Mouse (Mus musculus) midbrain, postnatal 0 days (tissue): Measurements from ENCODE around the gene Tktl2. TPM values are rescaled to one million over a fixed set of nuclear protein-coding genes. Genes with fewer than 3 reads are reported as not detected.

Experiments
- ATAC-seq: fragments of 200-750 bp; cut with Nextera tagmentation; 2 replicates; pipeline ENCODE4 v1.8.0; 2017; ENCODE audit warnings: moderate number of reproducible peaks, mild to moderate bottlenecking, moderate TSS enrichment, moderate library complexity; ENCODE audit not compliant: low FRiP score
- DNase-seq: peaks from one replicate; pipeline ENCODE4 v3.0.0-alpha.2; 2015; ENCODE audit warnings: low spot score
- H3K27ac ChIP-seq: fragments of 300-500 bp; sonication (generic); 2 replicates; pipeline ENCODE4 v1.5.1; 2014; ENCODE audit warnings: low read depth, mild to moderate bottlenecking, low read length, mixed read lengths
- H3K27me3 ChIP-seq: fragments of 300-500 bp; sonication (generic); 2 replicates; pipeline ENCODE4 v1.6.1; 2014; ENCODE audit warnings: low read length, control low read depth, mixed read lengths; ENCODE audit not compliant: insufficient read depth
- H3K36me3 ChIP-seq: fragments of 300-500 bp; sonication (generic); 2 replicates; pipeline ENCODE4 v1.6.1; 2014; ENCODE audit warnings: low read length, control low read depth, mixed read lengths; ENCODE audit not compliant: insufficient read depth
- H3K4me1 ChIP-seq: fragments of 300-500 bp; sonication (generic); 2 replicates; pipeline ENCODE4 v1.6.1; 2014; ENCODE audit warnings: mild to moderate bottlenecking, control low read depth, antibody characterized with exemption, low read length, mixed read lengths; ENCODE audit not compliant: insufficient read depth
- H3K4me2 ChIP-seq: fragments of 300-500 bp; sonication (generic); 2 replicates; pipeline ENCODE4 v1.6.1; 2014; ENCODE audit warnings: low read depth, mild to moderate bottlenecking, low read length, mixed read lengths; ENCODE audit not compliant: poor library complexity, severe bottlenecking
- H3K4me3 ChIP-seq: fragments of 300-500 bp; sonication (generic); 2 replicates; pipeline ENCODE4 v1.5.1; 2014; ENCODE audit warnings: low read depth, mild to moderate bottlenecking, low read length, moderate library complexity
- H3K9ac ChIP-seq: fragments of 300-500 bp; sonication (generic); replicated peaks from 2 replicates; pipeline ENCODE4 v1.6.1; 2014; ENCODE audit warnings: mild to moderate bottlenecking, low read length, moderate library complexity, mixed read lengths; ENCODE audit not compliant: poor library complexity, severe bottlenecking
- H3K9me3 ChIP-seq: fragments of 300-500 bp; sonication (generic); 2 replicates; pipeline ENCODE4 v1.6.1; 2016; ENCODE audit warnings: low read length, control low read depth
- CTCF ChIP-seq: IDR thresholded peaks from 2 replicates; pipeline ENCODE4 v1.5.1; 2016; ENCODE audit warnings: antibody characterized with exemption, mild to moderate bottlenecking
- WGBS: fragments of 180-500 bp; shearing (Covaris S2); extraction: QIAGEN DNeasy Blood & Tissue Kit; methylation state at CpG from one replicate; pipeline ENCODE4 v1.1.7; 2014; 5-methylcytosine and 5-hydroxymethylcytosine counted together
- polyA plus RNA-seq: library from polyadenylated mRNA; unstranded; fragments of >200 nt; fragmentation: Nextera tagmentation; extraction: Ambion mirVana; gene quantifications from 2 replicates; pipeline ENCODE4 v1.2.1, GENCODE M21; 2015
- total RNA-seq: library from RNA; depleted of rRNA; stranded (reverse); fragments of >200 nt; gene quantifications from 2 replicates; pipeline ENCODE4 v1.2.3, GENCODE M21; 2014

Gene Tktl2
- total and polyA plus RNA-seq, 2 experiments from 2014 or later = under 0.01 to 0.05 TPM

- TF ChIP-seq CTCF = no peak
- H3K9me3 ChIP-seq = no peaks in the 10 kb centered on the region
- H3K4me1 ChIP-seq = no peaks in the 10 kb centered on the region
- no peak overlapping the region for H3K27ac ChIP-seq
- WGBS = 79% methylated on average over 2 of the region's 2 CpGs
- no peak overlapping the region for H3K4me2 ChIP-seq
- DNase-seq = no peak
- ATAC-seq = no peak
- H3K27me3 ChIP-seq = peaks cover 3% of the 10 kb centered on the region; the same call in 1 of the 2 replicates
- no peak overlapping the region for H3K4me3 ChIP-seq
- H3K36me3 ChIP-seq = no peaks in the 10 kb centered on the region
- H3K9ac ChIP-seq = no peak overlapping the region
Observed at GRCm38 (mm10) chr8:66494496-66494895, 17.1 kb upstream of the Tktl2 start.

GRCm38 (mm10) chr8:66495726-66496125, 15.8 kb upstream of the Tktl2 start:
- DNase-seq = peak; percentile 71
- no peaks in the 10 kb centered on the region for H3K4me1 ChIP-seq
- 8% methylated on average over 8 of the region's 8 CpGs for WGBS
- peak; percentile 85 for TF ChIP-seq CTCF
- H3K4me3 ChIP-seq = no peak overlapping the region
- no peak overlapping the region for H3K27ac ChIP-seq
- no peak overlapping the region for H3K9ac ChIP-seq
- H3K9me3 ChIP-seq = no peaks in the 10 kb centered on the region
- peaks cover 3% of the 10 kb centered on the region; the same call in 1 of the 2 replicates for H3K27me3 ChIP-seq
- ATAC-seq = peak; percentile 76
- no peaks in the 10 kb centered on the region for H3K36me3 ChIP-seq
- H3K4me2 ChIP-seq = no peak overlapping the region

GRCm38 (mm10) chr8:66496998-66497577, 14.5 kb upstream of the Tktl2 start:
- Histone ChIP-seq H3K9me3 (no peaks in the 10 kb centered on the region), H3K4me2 (no peak overlapping the region), H3K36me3 (no peaks in the 10 kb centered on the region), H3K4me3 (no peak overlapping the region), H3K4me1 (no peaks in the 10 kb centered on the region), H3K9ac (no peak overlapping the region), H3K27ac (no peak overlapping the region), H3K27me3 (0 out of 2 replicates have a peak, but pooled peaks cover 3% of the 10 kb centered on the region)
- DNase-seq (peak; percentile 81), ATAC-seq (peak; percentile 42; the same call in 1 of the 2 replicates)
- WGBS = 34% methylated on average over 4 of the region's 4 CpGs
- peak; percentile 89 for TF ChIP-seq CTCF

- whole genome bisulfite sequencing = 82% methylated on average over 2 of the region's 2 CpGs
- H3K9ac ChIP-seq = no peak overlapping the region
Observed at GRCm38 (mm10) chr8:66503381-66503780, 8.2 kb upstream of the Tktl2 start.

GRCm38 (mm10) chr8:66519149-66519548, 7.6 kb downstream of the Tktl2 start:
- Histone ChIP-seq H3K9me3 (no peaks in the 10 kb centered on the region), H3K9ac (no peak overlapping the region), H3K27ac (no peak overlapping the region), H3K4me2 (no peak overlapping the region), H3K4me1 (no peaks in the 10 kb centered on the region), H3K4me3 (no peak overlapping the region), H3K36me3 (no peaks in the 10 kb centered on the region), H3K27me3 (no peaks in the 10 kb centered on the region)
- DNase-seq = no peak
- WGBS = 87% methylated on average over 2 of the region's 2 CpGs
- no peak for ATAC-seq
- no peak for TF ChIP-seq CTCF

More at GRCm38 (mm10) chr8:66503381-66503780, 8.2 kb upstream of the Tktl2 start:
- Histone ChIP-seq H3K27me3 (no peaks in the 10 kb centered on the region), H3K4me2 (no peak overlapping the region), H3K36me3 (no peaks in the 10 kb centered on the region), H3K9me3 (no peaks in the 10 kb centered on the region), H3K27ac (no peak overlapping the region), H3K4me1 (no peaks in the 10 kb centered on the region), H3K4me3 (no peak overlapping the region)
- DNase-seq (no peak), ATAC-seq (no peak)
- TF ChIP-seq CTCF = no peak

GRCm38 (mm10) chr8:66520576-66520975, 9.0 kb downstream of the Tktl2 start:
- H3K4me1 ChIP-seq = no peaks in the 10 kb centered on the region
- no peak for TF ChIP-seq CTCF
- DNase-seq = no peak
- H3K9me3 ChIP-seq = no peaks in the 10 kb centered on the region
- H3K36me3 ChIP-seq = no peaks in the 10 kb centered on the region
- H3K9ac ChIP-seq = no peak overlapping the region
- H3K27ac ChIP-seq = no peak overlapping the region
- no peak overlapping the region for H3K4me3 ChIP-seq
- H3K27me3 ChIP-seq = no peaks in the 10 kb centered on the region
- ATAC-seq = no peak
- H3K4me2 ChIP-seq = no peak overlapping the region
